22 mouse cellular contexts compared by ENCODE assay signal in genomic region chr5:100230038-100230437, GRCm38 (mm10).
DNase-seq lines count a peak whose midpoint lies in the region; ATAC-seq and TF ChIP-seq lines count a peak whose summit lies in the region.
"Had no signal": no experiment of that assay in that cellular context is flagged by ENCODE, and none has a peak within 500 bp of the region (broad histone marks: within the 10 kb centered on the region; RNA-seq: fewer than 3 reads in every experiment).

No protein-coding gene starts in this region.

- H3K4me1 ChIP-seq in midbrain, embryonic 11.5 days (ENCODE audit: control insufficient read depth, insufficient read depth, low read length), result no peaks in the 10 kb centered on the region; the same call in 1 of the 2 replicates
- peaks cover 12% of the 10 kb centered on the region for H3K4me1 ChIP-seq in midbrain, embryonic 15.5 days
- peaks cover 7% of the 10 kb centered on the region for H3K4me1 ChIP-seq in intestine, embryonic 16.5 days (ENCODE audit: control insufficient read depth, insufficient read depth, low read length)
- no peaks in the 10 kb centered on the region for H3K4me1 ChIP-seq in stomach, postnatal 0 days (replicated peaks; ENCODE audit: control insufficient read depth, insufficient read depth)
- peaks cover 14% of the 10 kb centered on the region for H3K4me1 ChIP-seq in forebrain, embryonic 12.5 days
- H3K4me1 ChIP-seq: forebrain, embryonic 15.5 days had no signal

- H3K9me3 ChIP-seq in midbrain, embryonic 11.5 days (ENCODE audit: control insufficient read depth, low read length), result no peaks in the 10 kb centered on the region
- H3K9me3 ChIP-seq in midbrain, embryonic 15.5 days, result no peaks in the 10 kb centered on the region
- no peaks in the 10 kb centered on the region for H3K9me3 ChIP-seq in intestine, embryonic 16.5 days (ENCODE audit: control insufficient read depth, low read length)
- H3K9me3 ChIP-seq in stomach, postnatal 0 days (ENCODE audit: control insufficient read depth, low read length), result no peaks in the 10 kb centered on the region
- H3K9me3 ChIP-seq in forebrain, embryonic 12.5 days, result no peaks in the 10 kb centered on the region
- H3K9me3 ChIP-seq: embryonic facial prominence, embryonic 13.5 days; embryonic facial prominence, embryonic 15.5 days; forebrain, embryonic 13.5 days; forebrain, embryonic 15.5 days had no signal

- no peak overlapping the region for H3K27ac ChIP-seq in midbrain, embryonic 11.5 days (ENCODE audit: low read depth, low read length)
- H3K27ac ChIP-seq in midbrain, embryonic 15.5 days, result no peak overlapping the region
- peak overlapping the region; percentile 49 for H3K27ac ChIP-seq in intestine, embryonic 16.5 days (ENCODE audit: low read length)
- H3K27ac ChIP-seq in stomach, postnatal 0 days (replicated peaks), result no peak overlapping the region
- no peak overlapping the region for H3K27ac ChIP-seq in forebrain, embryonic 12.5 days
- H3K27ac ChIP-seq: embryonic facial prominence, embryonic 13.5 days; embryonic facial prominence, embryonic 15.5 days; forebrain, embryonic 10.5 days; forebrain, embryonic 13.5 days; forebrain, embryonic 15.5 days had no signal

- no peak for TF ChIP-seq CTCF in stomach, postnatal 0 days (IDR thresholded peaks at IDR 0.05; ENCODE audit: low read depth)

- WGBS in midbrain, embryonic 11.5 days, result 92% methylated on average over 4 of the region's 4 CpGs
- 88% methylated on average over 4 of the region's 4 CpGs for WGBS in midbrain, embryonic 15.5 days
- WGBS in intestine, embryonic 16.5 days, result 63% methylated on average over 4 of the region's 4 CpGs
- 81% methylated on average over 4 of the region's 4 CpGs for WGBS in stomach, postnatal 0 days
- 91% methylated on average over 4 of the region's 4 CpGs for WGBS in forebrain, embryonic 12.5 days

- H3K36me3 ChIP-seq in midbrain, embryonic 11.5 days (ENCODE audit: control insufficient read depth, insufficient read depth, low read length), result no peaks in the 10 kb centered on the region
- H3K36me3 ChIP-seq in midbrain, embryonic 15.5 days (replicated peaks), result no peaks in the 10 kb centered on the region
- no peaks in the 10 kb centered on the region for H3K36me3 ChIP-seq in intestine, embryonic 16.5 days (ENCODE audit: control insufficient read depth, insufficient read depth, low read length)
- H3K36me3 ChIP-seq in stomach, postnatal 0 days (ENCODE audit: control insufficient read depth, insufficient read depth, low read length), result no peaks in the 10 kb centered on the region
- H3K36me3 ChIP-seq in forebrain, embryonic 12.5 days (replicated peaks), result no peaks in the 10 kb centered on the region
- H3K36me3 ChIP-seq: embryonic facial prominence, embryonic 13.5 days; embryonic facial prominence, embryonic 15.5 days; forebrain, embryonic 10.5 days; forebrain, embryonic 15.5 days had no signal

- no peak overlapping the region for H3K9ac ChIP-seq in midbrain, embryonic 11.5 days (ENCODE audit: low read length)
- no peak overlapping the region for H3K9ac ChIP-seq in midbrain, embryonic 15.5 days
- no peak overlapping the region for H3K9ac ChIP-seq in intestine, embryonic 16.5 days (ENCODE audit: low read depth, low read length)
- no peak overlapping the region for H3K9ac ChIP-seq in stomach, postnatal 0 days (ENCODE audit: low read length)
- no peak overlapping the region for H3K9ac ChIP-seq in forebrain, embryonic 12.5 days
- H3K9ac ChIP-seq: embryonic facial prominence, embryonic 13.5 days; embryonic facial prominence, embryonic 15.5 days; forebrain, embryonic 13.5 days; forebrain, embryonic 15.5 days had no signal

- no peak overlapping the region for H3K4me3 ChIP-seq in midbrain, embryonic 11.5 days (ENCODE audit: low read depth, low read length)
- no peak overlapping the region for H3K4me3 ChIP-seq in midbrain, embryonic 15.5 days
- H3K4me3 ChIP-seq in intestine, embryonic 16.5 days (ENCODE audit: low read length), result no peak overlapping the region
- no peak overlapping the region for H3K4me3 ChIP-seq in stomach, postnatal 0 days (ENCODE audit: low read depth, low read length)
- no peak overlapping the region for H3K4me3 ChIP-seq in forebrain, embryonic 12.5 days (replicated peaks)
- H3K4me3 ChIP-seq: embryonic facial prominence, embryonic 13.5 days; embryonic facial prominence, embryonic 15.5 days; erythroblast, embryonic 14.5 days; forebrain, embryonic 10.5 days; forebrain, embryonic 13.5 days; forebrain, embryonic 15.5 days had no signal

- no peak for ATAC-seq in midbrain, embryonic 11.5 days (ENCODE audit: low FRiP score)
- no peak for ATAC-seq in midbrain, embryonic 15.5 days (replicated peaks)
- peak; percentile 75 for ATAC-seq in intestine, embryonic 16.5 days
- 0 out of 2 replicates have a peak, but pooled peaks have one; percentile 24 for ATAC-seq in stomach, postnatal 0 days (ENCODE audit: low FRiP score, low TSS enrichment)
- no peak for ATAC-seq in forebrain, embryonic 12.5 days (ENCODE audit: low FRiP score)
- ATAC-seq: forebrain, embryonic 13.5 days; forebrain, embryonic 15.5 days had no signal

- H3K27me3 ChIP-seq in midbrain, embryonic 11.5 days (ENCODE audit: control insufficient read depth, insufficient read depth, low read length), result no peaks in the 10 kb centered on the region
- H3K27me3 ChIP-seq in midbrain, embryonic 15.5 days (replicated peaks), result no peaks in the 10 kb centered on the region
- H3K27me3 ChIP-seq in intestine, embryonic 16.5 days (replicated peaks; ENCODE audit: control insufficient read depth, insufficient read depth, low read length), result no peaks in the 10 kb centered on the region
- no peaks in the 10 kb centered on the region for H3K27me3 ChIP-seq in stomach, postnatal 0 days (ENCODE audit: control insufficient read depth, insufficient read depth, low read length)
- H3K27me3 ChIP-seq in forebrain, embryonic 12.5 days, result no peaks in the 10 kb centered on the region
- H3K27me3 ChIP-seq: embryonic facial prominence, embryonic 15.5 days; forebrain, embryonic 13.5 days; forebrain, embryonic 15.5 days had no signal

- no peak for TF ChIP-seq EP300 in stomach, postnatal 0 days (optimal IDR thresholded peaks at IDR 0.05)

- peak; percentile 41 for DNase-seq in midbrain, embryonic 11.5 days (ENCODE audit: low spot score, missing footprints)
- no peak for DNase-seq in stomach, postnatal 0 days (ENCODE audit: low spot score)
- no peak for DNase-seq in kidney, adult 18-20 months
- DNase-seq: adrenal gland, adult 2 months; adrenal gland, postnatal 10 days; adrenal gland, postnatal 25 days; cerebellum, adult 11 months; cerebellum, adult 18-20 months; cerebellum, adult 8-10 months; cerebellum, adult 9-11 months; cerebellum, postnatal 14 days; cerebellum, postnatal 36 days; embryo, embryonic 11 days had no signal

- H3K4me2 ChIP-seq in midbrain, embryonic 11.5 days, result no peak overlapping the region
- H3K4me2 ChIP-seq in midbrain, embryonic 15.5 days, result no peak overlapping the region
- H3K4me2 ChIP-seq in intestine, embryonic 16.5 days (ENCODE audit: low read depth, low read length), result no peak overlapping the region
- no peak overlapping the region for H3K4me2 ChIP-seq in stomach, postnatal 0 days (replicated peaks; ENCODE audit: low read depth)
- H3K4me2 ChIP-seq in forebrain, embryonic 12.5 days, result no peak overlapping the region
- H3K4me2 ChIP-seq: embryonic facial prominence, embryonic 13.5 days; embryonic facial prominence, embryonic 15.5 days; forebrain, embryonic 13.5 days; forebrain, embryonic 15.5 days had no signal

Comparison
In these comparisons a context has a peak if more than half of its experiments do, and no peak if none do; other contexts are left out.
1. ATAC-seq: peak in intestine, embryonic 16.5 days (single experiment) and stomach, postnatal 0 days (single experiment); none in midbrain, embryonic 11.5 days (single experiment), midbrain, embryonic 15.5 days (single experiment) and forebrain, embryonic 12.5 days (single experiment).